Mouse (Mus musculus): ENCODE results near the gene Adar. TPM values are rescaled to one million over a fixed set of nuclear protein-coding genes. Genes with fewer than 3 reads are reported as not detected.

Adar gene
- polyA plus RNA-seq (2016; fragmentation: Nextera tagmentation; extraction: Ambion mirVana): 23.4 and 24.1 TPM in 2 replicates

DNA sequence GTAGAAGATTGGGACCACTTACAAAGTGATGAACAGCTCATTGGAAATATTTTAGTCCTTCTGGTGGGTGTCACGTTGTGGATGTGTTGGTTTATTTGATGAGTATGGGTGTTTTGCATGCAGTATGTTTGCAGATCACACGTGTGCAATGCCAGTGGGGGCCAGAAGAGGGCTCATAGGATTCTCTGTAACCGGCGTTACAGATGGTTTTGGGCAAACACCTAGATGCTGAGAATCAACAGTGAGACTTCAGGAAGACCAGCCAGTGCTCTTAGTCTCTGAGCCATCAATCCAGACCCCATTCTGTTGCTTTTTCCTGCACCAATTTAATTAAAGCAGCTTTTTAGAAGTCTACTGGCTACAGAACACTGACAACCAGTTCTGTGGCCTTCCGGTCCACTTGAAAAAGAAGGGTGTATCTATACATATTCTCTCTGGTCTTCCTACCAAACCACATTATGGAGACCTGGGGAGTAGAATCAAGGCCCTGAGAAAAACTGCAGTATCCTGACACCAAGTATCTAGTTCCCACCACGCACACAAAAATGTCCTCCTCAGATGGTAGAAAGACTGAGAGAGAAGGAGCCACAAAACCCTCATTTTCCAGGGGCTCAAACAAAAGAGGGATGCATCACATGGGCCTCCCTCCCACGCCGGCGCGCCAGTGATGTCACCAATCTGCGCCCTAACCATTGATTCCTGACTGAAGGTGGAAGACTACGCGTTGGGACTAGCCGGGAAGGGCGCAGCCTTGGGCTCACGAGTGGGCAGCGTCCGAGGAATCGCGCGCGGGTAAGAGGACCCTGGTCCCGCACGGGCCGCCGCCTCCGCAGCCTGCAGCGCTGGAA lies at the start of gene Adar:
Gene Adar, plus strand, starts transcription at position 664 of the 848 bp plus-strand sequence.
- no peaks in the 10 kb centered on the region for H3K36me3 ChIP-seq
- peaks cover 15% of the 10 kb centered on the region; the same call in 1 of the 2 replicates for H3K27me3 ChIP-seq
- peak within 1 kb of the TSS; percentile 100 for H3K4me3 ChIP-seq
- ATAC-seq (ENCODE audit: low FRiP score): peak; percentile 87
- WGBS: 7% methylated on average over 28 of the region's 28 CpGs
- peak within 1 kb of the TSS; percentile 97 for H3K9ac ChIP-seq
- peak within 1 kb of the TSS; percentile 82 for H3K4me2 ChIP-seq (replicated peaks)
- peaks cover 10% of the 10 kb centered on the region for H3K4me1 ChIP-seq
- peak within 1 kb of the TSS; percentile 89 for H3K27ac ChIP-seq
- no peaks in the 10 kb centered on the region for H3K9me3 ChIP-seq (replicated peaks)

DNA sequence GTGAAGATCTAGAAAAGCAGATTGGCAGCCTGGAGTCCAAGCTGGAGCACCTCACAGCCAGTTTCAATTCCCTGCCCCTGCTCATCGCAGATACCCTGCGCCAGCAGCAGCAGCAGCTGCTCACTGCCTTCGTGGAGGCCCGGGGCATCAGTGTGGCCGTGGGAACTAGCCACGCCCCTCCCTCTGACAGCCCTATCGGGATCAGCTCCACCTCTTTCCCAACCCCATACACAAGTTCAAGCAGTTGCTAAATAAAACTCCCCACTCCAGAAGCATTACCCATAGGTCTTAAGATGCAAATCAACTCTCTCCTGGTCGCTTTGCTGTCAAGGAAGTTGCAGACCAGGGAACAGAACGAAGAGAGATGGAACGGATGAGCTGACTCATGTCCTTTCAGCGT lies 47.7 kb upstream of the Adar start:
- Histone ChIP-seq H3K36me3 (no peaks in the 10 kb centered on the region), H3K9me3 (replicated peaks) (no peaks in the 10 kb centered on the region), H3K4me1 (peaks cover 33% of the 10 kb centered on the region), H3K27me3 (no peaks in the 10 kb centered on the region), H3K4me2 (replicated peaks) (no peak overlapping the region), H3K9ac (no peak overlapping the region), H3K4me3 (no peak overlapping the region), H3K27ac (no peak overlapping the region)
- no peak for ATAC-seq (ENCODE audit: low FRiP score)
- 35% methylated on average over 11 of the region's 11 CpGs for WGBS

DNA sequence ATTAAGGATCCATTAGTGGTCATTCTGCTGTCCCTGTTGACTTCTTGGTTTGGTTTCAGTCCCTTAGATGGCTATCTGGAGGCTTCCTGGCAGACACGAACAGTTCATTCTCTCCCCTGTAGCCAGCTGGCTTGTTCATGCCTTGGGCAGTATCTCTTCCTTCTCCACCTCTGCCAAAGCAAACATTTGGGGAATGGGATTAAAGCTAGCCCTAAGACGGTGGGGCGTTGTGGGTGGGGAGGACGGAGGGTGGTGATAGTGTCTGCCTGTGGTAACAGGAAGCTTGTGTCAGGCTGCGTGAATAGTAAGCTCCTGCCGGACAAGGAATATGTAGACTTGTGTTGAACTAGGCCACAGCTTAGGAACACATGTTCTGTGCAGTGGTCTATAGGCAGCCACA lies 43.5 kb upstream of the Adar start:
- Histone ChIP-seq H3K4me2 (replicated peaks) (no peak overlapping the region), H3K36me3 (no peaks in the 10 kb centered on the region), H3K27ac (no peak overlapping the region), H3K9ac (no peak overlapping the region), H3K4me3 (no peak overlapping the region), H3K4me1 (peaks cover 12% of the 10 kb centered on the region), H3K9me3 (replicated peaks) (no peaks in the 10 kb centered on the region), H3K27me3 (no peaks in the 10 kb centered on the region)
- 72% methylated on average over 6 of the region's 6 CpGs for WGBS
- ATAC-seq (ENCODE audit: low FRiP score): no peak

DNA sequence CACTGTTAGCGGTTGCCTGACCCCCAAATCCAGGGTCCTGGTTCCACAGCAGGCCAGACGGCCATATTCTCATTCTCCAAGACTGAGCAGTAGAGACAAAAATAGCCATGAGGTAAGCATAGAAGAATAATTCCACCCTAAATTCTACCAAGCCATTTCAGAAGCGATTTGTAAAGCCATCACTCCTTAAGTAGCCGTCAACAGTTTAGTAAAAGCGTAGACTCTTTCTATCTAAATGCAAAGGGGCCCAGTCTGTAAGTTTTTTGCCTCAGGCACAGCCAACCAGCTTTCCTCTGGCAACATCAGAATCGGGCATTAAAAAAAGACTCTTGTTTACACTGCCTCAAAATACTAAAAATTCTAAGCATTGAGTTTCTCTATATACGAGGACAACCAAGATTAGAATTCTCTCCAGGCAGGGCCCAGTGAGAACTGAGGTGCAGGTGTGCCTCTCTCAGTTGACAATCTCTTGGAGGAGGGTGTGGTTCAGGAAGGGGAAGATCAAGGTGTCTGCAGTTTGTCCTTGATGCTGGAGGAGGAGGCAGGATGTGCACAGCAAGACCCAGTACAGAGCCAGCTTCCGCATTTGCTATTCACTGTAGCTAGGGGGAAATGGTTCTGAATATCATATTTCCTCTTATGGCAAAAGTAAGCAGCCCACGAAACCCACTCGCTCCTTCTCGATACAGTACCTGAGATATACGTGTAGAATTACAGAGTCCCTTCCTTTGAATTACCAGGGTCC lies 42.1 kb upstream of the Adar start:
- ATAC-seq (ENCODE audit: low FRiP score): no peak
- Histone ChIP-seq H3K27ac (no peak overlapping the region), H3K9me3 (replicated peaks) (no peaks in the 10 kb centered on the region), H3K9ac (no peak overlapping the region), H3K36me3 (no peaks in the 10 kb centered on the region), H3K4me3 (no peak overlapping the region), H3K27me3 (no peaks in the 10 kb centered on the region), H3K4me1 (peaks cover 7% of the 10 kb centered on the region; the same call in 1 of the 2 replicates), H3K4me2 (replicated peaks) (no peak overlapping the region)
- WGBS: 85% methylated on average over 12 of the region's 12 CpGs

DNA sequence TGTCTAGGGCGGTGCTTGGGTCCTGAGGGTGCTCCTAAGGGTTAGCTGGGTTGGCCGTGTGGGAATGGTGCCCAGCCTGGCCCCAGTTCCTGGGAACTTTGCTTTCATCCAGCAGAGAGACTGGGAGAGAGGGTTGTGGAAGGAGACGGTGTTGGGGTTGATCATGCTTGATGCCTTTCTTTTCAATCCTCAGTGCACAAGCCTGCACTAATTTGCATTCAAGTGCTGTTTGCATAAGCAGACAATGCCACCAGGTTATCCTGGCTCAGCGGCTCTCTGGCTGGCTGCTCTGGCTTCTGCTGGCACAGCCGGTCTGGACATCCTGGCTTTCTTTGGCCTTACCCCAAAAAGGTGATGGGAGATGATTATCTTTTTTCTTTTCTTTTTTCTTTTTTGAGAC lies 37.2 kb upstream of the Adar start:
- WGBS: 50% methylated on average over 5 of the region's 5 CpGs
- no peak overlapping the region for H3K9ac ChIP-seq
- H3K4me3 ChIP-seq: no peak overlapping the region
- H3K4me2 ChIP-seq (replicated peaks): no peak overlapping the region
- H3K27me3 ChIP-seq: 0 out of 2 replicates have a peak, but pooled peaks cover 4% of the 10 kb centered on the region
- no peak for ATAC-seq (ENCODE audit: low FRiP score)
- H3K36me3 ChIP-seq: no peaks in the 10 kb centered on the region
- peaks cover 9% of the 10 kb centered on the region; the same call in 1 of the 2 replicates for H3K4me1 ChIP-seq
- no peaks in the 10 kb centered on the region for H3K9me3 ChIP-seq (replicated peaks)
- H3K27ac ChIP-seq: 0 out of 2 replicates have a peak overlapping the region, but pooled peaks have one; percentile 24

DNA sequence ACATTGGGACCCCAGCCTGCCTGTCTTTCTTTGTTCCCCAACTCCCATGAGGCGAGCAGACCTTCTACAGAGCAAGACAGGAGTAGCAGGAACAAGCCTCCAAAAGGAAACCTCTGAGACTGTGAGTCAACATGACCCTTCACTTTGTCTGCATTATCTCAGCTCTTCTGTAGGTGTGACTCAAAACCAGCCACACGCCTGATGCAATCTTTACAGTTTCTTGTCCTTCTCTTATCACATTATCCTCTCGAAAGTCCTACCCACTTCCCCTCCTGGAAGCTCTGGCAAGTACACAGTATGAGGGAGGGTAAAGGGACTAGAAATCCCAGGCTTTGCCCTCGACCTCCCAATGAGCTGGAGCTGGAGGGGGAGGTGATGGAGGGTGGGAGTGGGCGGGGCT lies 28.8 kb upstream of the Adar start:
- no peak overlapping the region for H3K9ac ChIP-seq
- H3K4me2 ChIP-seq (replicated peaks): no peak overlapping the region
- no peaks in the 10 kb centered on the region for H3K36me3 ChIP-seq
- ATAC-seq (ENCODE audit: low FRiP score): no peak
- no peak overlapping the region for H3K4me3 ChIP-seq
- peaks cover 22% of the 10 kb centered on the region for H3K4me1 ChIP-seq
- H3K27me3 ChIP-seq: 0 out of 2 replicates have a peak, but pooled peaks cover 1% of the 10 kb centered on the region
- WGBS: 56% methylated on average over 5 of the region's 5 CpGs
- H3K9me3 ChIP-seq (replicated peaks): no peaks in the 10 kb centered on the region
- H3K27ac ChIP-seq: no peak overlapping the region

DNA sequence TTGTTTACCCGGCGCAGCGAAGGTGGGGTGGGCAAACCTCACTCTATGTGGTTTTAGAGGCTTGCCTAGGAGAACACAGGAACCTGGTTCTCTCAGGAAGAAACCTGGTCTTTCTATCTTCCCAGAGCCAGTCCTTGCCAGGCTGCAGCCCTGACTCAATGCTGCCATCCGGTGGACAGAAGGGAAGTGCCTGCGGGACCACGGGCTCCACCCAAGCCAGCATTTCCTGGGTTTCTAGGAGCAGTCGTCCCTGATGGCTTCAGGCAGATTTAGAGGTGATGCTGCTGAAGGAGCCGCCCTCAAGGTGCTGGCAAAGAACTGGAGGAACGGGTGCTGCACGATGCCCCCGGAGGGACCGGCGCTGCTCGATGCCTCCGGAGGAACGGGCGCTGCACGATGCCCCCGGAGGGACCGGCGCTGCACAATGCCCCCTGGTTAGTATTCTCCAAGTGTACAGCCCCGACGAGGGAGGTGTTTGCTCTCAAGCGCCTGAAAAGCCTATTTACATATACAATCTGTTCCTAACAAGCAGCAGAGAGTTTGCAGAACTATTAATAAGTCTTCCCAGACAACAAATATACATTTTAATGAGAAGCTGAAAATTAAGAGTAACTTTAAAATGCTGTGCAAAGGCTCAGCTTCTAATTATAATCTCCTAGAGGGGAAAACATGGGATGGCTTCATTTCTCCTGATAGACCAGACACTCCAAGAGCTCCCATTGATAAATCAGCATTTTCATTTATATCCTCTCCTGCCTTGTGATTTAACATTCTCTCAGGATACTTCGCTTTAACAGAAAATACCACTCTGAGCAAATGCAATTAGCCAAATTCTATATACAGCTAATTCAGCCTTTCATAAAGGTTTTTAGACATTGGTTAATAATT lies 25.9 kb upstream of the Adar start:
- H3K9ac ChIP-seq: peak overlapping the region; percentile 86
- no peaks in the 10 kb centered on the region for H3K36me3 ChIP-seq
- ATAC-seq (ENCODE audit: low FRiP score): peak; percentile 93
- peaks cover 16% of the 10 kb centered on the region for H3K4me1 ChIP-seq
- 0 out of 2 replicates have a peak, but pooled peaks cover 4% of the 10 kb centered on the region for H3K9me3 ChIP-seq (replicated peaks)
- peak overlapping the region; percentile 80 for H3K27ac ChIP-seq
- no peaks in the 10 kb centered on the region for H3K27me3 ChIP-seq
- H3K4me2 ChIP-seq (replicated peaks): peak overlapping the region; percentile 67
- 4% methylated on average over 25 of the region's 25 CpGs for WGBS
- H3K4me3 ChIP-seq: peak overlapping the region; percentile 49

DNA sequence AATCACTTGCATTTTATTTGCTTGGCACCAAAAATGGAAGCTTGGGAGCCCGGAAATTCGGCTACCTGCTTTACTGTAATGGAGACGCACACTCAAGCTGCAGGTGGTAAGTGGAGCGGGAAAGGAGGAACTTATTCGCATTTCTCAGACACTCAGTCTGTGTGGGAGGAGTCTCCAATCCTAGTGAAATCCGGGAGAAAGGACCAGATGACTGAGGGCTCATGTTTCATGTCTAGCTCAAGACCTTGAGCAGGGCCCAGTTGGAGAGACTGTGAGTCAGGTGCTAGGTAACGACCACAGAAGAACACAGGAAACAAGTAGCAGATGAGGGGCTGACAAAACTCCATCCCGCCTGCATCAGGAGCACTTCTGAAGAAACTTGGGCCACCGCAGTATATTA lies 23.0 kb upstream of the Adar start:
- no peak overlapping the region for H3K4me2 ChIP-seq (replicated peaks)
- H3K27ac ChIP-seq: no peak overlapping the region
- H3K36me3 ChIP-seq: no peaks in the 10 kb centered on the region
- no peak overlapping the region for H3K4me3 ChIP-seq
- ATAC-seq (ENCODE audit: low FRiP score): no peak
- no peak overlapping the region for H3K9ac ChIP-seq
- H3K9me3 ChIP-seq (replicated peaks): 0 out of 2 replicates have a peak, but pooled peaks cover 4% of the 10 kb centered on the region
- WGBS: 74% methylated on average over 9 of the region's 9 CpGs
- H3K27me3 ChIP-seq: no peaks in the 10 kb centered on the region; the same call in 1 of the 2 replicates
- H3K4me1 ChIP-seq: peaks cover 16% of the 10 kb centered on the region

DNA sequence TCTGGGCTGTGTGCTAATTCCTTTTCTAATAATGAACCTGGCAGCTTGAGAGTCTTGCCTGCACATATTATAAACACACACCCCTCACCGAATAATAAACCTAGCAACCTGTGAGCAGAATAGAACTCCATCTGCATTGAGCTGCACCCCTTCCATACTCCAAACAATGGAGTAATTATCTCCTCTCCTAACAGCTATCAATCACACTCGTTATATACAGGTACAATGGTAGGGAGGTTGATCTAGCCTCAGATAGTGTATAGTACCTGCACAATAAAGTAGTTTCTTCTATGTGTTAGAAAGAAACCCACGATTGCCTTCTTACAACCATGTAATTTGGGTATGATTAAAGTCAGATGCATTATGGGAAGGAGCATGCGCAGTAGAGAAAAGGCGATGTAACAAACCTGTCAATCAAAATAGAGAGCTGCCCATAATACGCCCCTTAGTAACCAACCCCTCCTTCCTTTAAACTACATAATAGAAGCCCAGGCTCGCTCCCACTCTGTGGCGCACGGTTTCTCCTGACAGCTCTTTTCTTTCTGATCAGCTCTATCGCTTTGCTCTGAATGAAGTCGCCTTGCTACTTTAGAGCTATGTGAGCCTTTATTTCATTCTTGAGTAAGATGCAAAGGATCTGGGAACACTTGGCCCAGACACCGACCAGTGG lies 18.5 kb upstream of the Adar start:
- WGBS: 65% methylated on average over 12 of the region's 12 CpGs
- Histone ChIP-seq H3K4me3 (no peak overlapping the region), H3K9me3 (replicated peaks) (0 out of 2 replicates have a peak, but pooled peaks cover 4% of the 10 kb centered on the region), H3K4me2 (replicated peaks) (no peak overlapping the region), H3K9ac (no peak overlapping the region), H3K27me3 (no peaks in the 10 kb centered on the region; the same call in 1 of the 2 replicates), H3K4me1 (no peaks in the 10 kb centered on the region), H3K36me3 (no peaks in the 10 kb centered on the region), H3K27ac (no peak overlapping the region)
- ATAC-seq (ENCODE audit: low FRiP score): no peak

DNA sequence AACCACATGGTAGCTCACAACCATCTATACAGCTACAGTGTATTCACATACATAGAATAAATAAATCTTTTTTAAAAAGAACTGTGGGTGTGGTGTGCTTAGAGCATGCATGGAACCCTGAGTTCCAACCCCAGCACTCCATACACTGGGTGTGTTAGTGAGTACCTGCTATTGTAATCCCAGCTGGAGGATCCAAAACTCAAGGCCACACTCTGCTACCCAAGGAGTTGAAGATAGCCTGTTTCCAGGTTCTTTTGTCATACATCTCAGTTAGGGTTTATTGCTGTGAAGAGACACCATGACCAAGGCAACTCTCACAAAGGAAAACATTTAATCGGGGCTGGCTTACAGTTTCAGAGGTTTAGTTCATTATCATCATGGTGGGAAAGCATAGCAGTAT lies 15.9 kb upstream of the Adar start:
- 94% methylated on average over 1 of the region's 1 CpGs for WGBS
- Histone ChIP-seq H3K27me3 (no peaks in the 10 kb centered on the region; the same call in 1 of the 2 replicates), H3K9me3 (replicated peaks) (no peaks in the 10 kb centered on the region), H3K4me1 (no peaks in the 10 kb centered on the region), H3K9ac (no peak overlapping the region), H3K4me3 (no peak overlapping the region), H3K36me3 (no peaks in the 10 kb centered on the region), H3K4me2 (replicated peaks) (no peak overlapping the region), H3K27ac (no peak overlapping the region)
- ATAC-seq (ENCODE audit: low FRiP score): no peak

DNA sequence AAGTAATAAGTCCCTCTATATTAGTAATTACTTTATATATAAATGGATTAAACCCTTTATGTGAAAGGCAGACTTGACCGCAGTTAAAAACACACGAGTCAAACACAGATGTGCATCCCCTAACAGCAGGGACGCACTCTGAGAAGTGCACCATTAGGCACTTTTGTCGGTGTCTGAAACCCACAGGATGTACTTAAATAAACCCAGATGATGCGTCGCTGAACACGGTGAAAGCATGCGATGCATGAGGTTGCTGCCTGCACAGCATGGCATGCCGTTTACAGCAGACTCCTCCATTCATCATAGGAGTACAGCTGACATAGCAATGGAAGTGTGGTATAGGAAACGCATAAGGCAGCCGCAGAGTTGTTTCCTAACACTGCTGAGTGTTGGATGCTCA lies 14.4 kb upstream of the Adar start:
- no peak overlapping the region for H3K9ac ChIP-seq
- WGBS: 60% methylated on average over 11 of the region's 11 CpGs
- H3K4me2 ChIP-seq (replicated peaks): no peak overlapping the region
- H3K4me3 ChIP-seq: no peak overlapping the region
- no peak overlapping the region for H3K27ac ChIP-seq
- no peaks in the 10 kb centered on the region for H3K36me3 ChIP-seq
- H3K27me3 ChIP-seq: no peaks in the 10 kb centered on the region
- no peaks in the 10 kb centered on the region for H3K4me1 ChIP-seq
- ATAC-seq (ENCODE audit: low FRiP score): no peak
- H3K9me3 ChIP-seq (replicated peaks): no peaks in the 10 kb centered on the region
